Mouse (Mus musculus) yolk sac, embryonic 10.5 days (tissue): ENCODE results near the gene Mapk6.

Experiments
- DNase-seq: peaks from one replicate; pipeline ENCODE4 v3.0.0-alpha.2; 2017; ENCODE audit warnings: low spot score

Gene Mapk6

DNA sequence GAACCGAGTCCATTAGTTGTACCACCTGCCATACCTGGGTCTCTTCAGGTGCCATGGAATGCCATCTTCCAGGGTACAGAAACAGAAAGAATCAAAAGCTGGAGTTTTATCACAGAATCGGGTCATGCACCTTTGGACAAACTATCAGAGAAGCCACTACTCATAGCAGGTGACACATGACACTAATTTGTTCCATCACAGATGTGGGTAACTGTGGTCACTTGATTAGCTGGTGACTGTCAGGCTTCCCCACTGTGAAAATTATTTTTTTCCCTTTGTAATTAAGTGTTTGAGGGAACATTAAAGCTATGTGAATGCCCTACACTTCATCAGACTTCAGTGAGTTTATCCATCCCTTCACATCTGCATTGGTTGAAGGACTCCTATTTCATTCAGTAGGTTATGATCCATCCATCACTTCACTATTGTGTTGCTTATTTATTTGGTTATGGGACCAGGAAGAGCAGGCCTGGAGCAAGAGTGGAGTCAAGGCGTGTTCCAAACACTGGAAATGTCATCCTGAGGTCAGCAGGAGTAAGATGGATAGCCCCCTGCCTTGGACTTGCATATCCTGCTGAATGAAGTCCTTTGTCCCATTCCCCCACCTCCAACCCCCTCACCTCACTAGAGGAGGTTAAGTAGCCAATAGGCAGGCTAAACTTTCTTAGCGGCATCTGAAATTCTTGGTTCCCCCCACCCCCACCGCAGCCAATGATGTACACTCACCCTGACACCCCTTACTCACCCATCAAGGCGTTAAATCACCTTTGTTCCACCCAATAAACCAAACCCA lies 14.7 kb upstream of the Mapk6 start:
- DNase-seq = no peak

DNA sequence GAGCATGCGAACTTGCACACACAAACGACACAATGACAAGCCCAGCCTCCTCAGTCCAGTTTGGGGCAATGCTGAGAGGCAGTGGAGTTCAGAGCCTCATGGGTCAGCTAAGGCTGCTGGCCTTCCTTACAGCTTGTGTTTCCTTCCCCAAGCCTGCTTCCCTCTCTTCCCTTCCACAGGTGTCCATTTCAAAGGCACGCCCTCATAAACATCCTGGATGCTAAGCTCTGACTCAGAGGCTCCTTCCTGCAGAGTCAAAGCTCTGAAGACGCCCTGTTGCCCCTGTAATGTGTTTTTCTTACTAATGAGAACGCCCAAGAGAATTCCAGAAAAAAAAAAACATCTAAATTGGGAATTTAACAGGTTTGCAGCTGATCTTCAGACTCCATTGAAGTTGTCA lies 13.9 kb upstream of the Mapk6 start:
- DNase-seq = no peak

DNA sequence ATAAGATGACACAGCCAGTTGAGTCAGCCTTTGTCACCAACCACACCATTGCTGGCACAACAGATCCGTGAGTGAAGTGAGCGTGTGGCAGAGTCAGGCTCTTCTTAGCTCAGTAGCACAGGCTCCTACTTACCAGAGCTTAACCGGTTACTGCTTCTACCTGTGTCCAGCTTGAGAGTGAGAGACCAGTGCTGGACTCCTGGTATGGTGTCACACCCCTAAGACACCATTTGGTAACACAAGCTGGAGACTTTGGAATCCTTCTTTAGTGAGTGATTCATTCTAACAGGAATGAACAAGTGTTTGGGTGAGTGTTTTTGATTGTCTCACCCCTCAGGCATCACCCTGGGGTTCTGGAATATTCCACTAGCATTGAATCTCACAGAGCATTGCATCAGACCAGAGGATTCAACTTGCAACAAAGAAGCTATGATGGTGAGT lies 12.5 kb upstream of the Mapk6 start:
- DNase-seq = no peak

DNA sequence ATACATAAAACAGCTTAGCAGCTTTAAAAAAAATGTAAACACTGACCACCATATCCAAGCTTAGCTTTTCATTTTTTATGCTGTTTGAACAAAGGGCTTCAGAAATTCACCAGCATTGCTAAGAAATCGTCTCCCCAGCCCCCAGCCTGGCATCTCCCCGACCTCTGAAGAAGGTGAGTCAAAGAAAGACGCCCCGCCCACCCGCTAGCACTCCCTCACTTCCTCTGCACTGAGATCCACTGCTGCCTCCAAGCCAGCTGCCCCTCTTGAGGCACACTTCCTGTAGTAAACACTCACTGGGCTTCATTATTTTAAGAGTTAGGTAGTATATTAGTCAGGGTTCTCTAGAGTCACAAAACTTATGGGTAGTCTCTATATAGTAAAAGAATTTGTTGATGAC lies 4.4 kb upstream of the Mapk6 start:
- no peak for DNase-seq

DNA sequence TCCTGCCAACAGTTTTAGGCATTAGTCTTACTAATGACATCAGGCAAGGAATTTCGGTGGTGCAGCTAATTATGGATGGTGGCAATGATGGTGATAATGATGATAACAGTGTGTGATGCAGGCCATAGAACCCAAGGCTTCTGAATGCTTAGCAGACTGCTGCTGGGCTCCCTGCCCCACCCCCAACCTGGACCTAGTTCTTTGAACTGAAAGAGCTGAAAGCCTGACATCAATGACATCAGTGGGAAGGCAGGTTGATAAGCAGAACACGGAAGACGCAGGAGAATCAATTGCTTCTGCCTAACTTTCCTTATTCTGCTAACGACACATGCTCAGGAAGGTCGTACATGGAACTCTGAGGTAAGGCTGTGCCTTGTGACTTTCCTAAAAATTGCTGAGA lies 3.4 kb upstream of the Mapk6 start:
- DNase-seq = no peak

DNA sequence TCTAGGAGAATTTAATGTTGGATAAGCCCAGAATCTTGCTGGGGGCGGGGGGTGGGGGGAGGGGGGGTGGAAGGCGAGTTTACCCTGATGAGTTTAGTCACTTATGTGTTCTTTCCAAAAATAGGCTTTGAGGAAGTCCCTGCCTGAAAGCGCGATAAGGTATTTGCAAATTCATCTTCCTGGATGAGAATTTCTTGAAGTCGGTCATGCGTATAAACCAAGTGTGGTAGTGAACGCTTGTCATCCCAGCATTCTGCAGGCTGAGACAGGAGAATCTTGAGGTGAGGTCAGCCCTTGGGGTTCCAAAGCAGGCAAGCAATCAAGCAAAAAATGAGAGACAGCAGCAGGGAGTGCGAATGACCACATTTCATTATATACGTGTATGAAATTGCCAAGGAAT lies 1.8 kb upstream of the Mapk6 start:
- no peak for DNase-seq

DNA sequence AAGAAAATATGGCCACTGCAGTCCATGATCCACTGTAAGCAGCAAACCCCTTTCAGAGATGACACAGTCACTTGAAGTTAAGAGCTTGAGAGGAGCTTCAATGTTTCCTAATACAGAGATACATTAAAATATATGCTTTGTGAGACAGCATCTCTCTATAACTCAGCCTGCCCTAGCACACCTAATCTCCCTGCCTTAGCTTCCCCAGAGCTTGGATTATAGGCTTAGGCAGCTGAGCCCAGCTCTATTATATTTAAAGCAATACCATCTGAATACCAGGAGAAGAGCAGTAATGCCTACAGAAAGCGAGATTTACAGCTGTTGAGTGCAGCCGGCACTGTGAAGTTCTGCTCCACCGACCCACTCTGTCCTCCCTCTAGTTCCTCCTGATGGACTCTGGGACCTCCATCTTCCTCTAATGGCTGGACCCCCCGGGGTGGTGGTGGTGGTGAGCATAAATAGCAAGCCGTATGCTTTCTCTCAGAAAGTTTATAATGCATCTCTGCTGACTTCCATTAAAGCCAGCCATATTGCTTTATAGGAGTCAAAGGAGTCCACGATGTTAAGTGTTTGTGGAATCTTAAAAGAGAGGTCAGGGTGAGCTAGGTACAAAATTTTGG lies 1.2 kb upstream of the Mapk6 start:
- DNase-seq = no peak

DNA sequence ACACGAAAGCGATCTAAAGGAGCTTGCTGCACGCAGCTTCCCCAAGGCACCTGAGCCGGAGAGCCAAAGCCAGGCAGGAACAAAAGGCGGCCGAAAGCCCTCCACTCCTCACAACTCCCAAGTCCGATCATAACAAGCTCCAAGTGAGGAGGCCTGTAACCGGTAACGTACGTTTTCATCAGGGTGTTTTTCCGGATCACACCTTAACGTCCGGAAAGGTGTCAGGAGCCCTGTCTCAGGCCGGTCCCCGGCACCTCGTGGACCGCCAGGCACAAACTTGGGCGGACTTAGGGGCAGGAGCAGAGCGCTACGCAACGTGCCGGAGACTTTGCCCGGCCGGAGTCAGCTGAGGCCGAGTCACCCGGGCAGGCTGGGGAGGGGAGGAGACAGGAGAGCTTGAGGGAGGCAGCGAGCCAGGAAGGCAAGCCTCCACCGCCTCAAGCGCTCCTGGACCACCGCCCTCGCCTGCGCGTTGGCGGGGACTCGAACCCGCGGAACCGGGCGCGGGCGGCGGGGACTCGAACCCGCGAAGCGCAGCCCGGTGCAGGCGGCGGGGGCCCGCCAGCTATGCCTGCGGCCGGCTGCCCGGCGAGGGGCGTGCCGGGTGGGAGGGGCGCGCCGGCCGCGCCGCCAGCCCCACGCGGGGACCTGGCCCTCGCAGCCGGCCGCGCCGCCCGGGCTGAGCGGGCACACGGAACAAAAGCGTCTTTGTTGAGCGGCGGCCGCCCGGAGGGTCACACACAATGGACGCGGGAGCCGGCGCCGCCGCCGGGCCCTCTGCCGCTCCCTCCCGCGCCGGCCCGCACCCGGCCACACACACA lies 564 bp downstream of the Mapk6 start:
- peak; percentile 88 for DNase-seq

DNA sequence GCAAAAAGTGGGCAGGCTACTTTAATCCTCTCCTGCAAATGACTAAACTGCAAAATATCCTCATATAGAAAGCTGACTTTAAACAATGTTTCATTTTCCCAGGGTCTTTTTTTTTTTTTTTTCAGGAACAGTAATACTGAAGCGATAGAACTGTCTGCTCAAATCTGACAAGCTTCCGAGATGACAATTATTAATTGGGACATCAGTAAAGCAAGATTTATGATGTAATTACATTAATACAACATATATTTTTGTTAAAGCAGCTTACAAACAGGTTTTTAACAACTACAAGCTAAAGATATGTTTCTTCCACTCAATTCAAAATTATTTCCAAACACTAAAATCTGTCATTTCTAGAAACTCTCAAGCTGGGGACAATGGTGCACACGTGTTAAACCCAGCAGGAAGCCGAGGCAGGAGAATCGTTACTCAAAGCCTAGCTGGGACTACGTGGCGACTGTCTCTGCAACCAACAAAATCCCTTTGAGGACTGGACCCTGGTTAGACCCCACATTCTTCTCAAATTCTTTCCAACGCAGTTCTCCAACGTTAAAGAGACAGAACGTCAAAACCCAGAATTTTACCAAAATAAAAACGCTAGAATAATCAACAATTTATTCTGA lies 1.5 kb downstream of the Mapk6 start:
- no peak for DNase-seq

DNA sequence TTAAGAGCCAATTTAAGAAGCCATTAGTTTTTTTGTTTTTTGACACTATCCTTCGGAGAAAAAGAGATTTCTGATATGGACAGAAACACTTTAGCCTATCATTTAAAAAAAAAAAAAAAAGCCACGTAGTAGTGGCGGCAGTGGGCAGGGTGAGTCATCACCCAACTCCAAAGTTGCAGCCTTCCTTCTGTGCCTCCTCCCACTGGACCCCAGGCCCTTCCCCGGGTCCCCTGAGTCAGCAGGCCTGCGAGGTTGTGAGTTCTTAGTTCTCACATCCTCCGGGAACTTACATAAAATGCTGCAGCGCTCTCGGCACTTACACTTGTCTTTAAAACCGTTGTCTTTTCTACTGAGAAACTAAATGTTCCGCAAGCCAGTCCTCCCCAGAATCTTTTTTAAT lies 2.0 kb downstream of the Mapk6 start:
- peak; percentile 67 for DNase-seq

DNA sequence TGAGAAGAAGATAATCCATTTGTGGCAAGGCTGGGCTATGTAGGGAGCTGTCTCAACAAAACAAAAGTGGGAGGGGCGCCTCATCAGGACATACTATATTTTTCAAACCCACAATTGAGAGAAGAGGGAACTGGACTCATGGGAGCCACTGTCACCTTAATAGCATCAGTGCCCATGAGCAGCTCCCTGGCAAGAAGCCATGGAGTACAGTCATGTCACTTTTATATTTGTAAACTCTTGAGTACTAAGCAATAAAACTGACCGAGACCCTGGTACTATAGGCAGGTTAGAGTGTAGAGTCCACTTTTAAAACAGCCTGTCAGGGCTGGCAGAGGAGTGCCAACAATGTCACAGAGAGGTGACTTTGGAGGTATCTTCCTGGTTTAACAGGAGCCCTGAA lies 3.7 kb downstream of the Mapk6 start:
- no peak for DNase-seq

DNA sequence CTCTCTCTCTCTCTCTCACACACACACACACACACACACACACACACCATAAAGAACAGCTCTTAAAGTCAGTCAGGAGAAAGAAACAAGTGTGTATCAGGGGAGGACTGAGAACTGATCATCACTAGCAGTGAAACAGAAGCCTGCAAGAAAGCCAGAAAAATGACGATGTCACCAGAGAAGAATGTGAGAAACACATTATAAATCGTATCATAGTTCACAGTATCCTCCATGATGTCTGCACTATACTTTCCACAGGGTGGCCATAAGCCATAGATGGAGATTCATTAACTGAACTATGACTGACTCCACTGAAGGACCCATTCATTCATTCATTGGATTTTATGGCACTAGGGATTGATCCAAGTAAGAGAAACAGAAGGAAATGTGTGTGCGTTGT lies 6.3 kb downstream of the Mapk6 start:
- no peak for DNase-seq

DNA sequence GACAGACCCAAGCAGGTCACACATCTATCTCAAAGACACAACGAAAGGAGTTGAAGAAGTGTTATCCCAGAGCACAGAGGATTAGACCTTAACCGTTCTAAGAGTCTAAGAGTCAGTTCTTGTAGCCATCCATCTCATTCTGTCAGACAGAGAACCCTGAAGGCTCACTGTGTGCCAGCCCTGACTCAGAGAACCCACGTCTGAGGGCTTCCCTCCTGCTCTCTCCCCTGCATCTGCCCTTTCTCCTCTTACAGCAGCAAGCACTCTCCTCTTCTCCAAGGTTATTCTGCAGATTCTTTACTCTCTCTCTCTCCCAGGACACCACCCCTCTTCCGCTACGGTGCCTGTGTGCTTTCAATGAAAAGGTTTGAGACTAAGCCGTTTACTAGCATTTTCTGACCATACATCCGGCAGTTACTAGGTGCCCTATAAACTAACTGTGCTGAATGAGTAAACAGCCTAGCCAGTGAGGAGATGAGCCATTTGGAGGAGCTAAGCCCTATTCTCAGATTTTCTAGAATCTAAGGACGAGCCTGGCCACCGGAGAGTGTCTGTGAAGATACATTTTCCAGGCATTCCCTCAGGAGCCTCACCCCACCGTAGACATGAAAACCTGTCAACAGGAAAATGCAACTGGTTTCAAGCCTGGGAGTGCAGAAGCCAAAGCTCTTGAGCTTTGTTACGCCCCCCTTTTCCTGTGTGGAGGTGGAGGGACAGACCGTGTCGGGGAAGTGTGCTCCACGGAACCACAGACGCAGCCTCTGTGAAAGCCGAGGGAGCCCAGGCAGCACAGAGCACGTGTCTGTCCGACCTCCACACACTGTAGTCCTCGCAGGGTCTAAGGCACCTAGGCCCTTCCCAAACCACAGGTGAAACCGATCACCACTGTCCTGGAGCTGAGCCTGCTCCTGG lies 8.0 kb downstream of the Mapk6 start:
- DNase-seq = no peak

DNA sequence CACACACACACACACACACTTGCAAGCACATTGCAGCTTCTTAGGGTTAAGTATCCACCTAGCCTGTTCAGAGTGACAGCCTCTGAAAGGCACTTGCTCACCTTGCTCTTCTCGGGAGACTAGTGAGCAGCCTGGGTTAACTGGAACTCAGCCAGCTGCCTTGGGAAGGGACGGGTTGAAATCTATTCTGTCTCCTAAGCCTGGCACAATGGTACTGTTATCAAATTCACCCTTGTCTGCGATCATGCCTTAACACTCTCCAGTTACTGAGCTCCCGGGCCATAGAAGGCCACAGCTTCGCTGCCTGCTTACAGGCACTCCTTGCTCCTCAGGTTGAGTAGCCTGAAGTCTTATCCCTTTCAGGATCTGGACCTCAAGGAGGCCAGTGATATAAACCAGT lies 9.2 kb downstream of the Mapk6 start:
- DNase-seq = no peak

DNA sequence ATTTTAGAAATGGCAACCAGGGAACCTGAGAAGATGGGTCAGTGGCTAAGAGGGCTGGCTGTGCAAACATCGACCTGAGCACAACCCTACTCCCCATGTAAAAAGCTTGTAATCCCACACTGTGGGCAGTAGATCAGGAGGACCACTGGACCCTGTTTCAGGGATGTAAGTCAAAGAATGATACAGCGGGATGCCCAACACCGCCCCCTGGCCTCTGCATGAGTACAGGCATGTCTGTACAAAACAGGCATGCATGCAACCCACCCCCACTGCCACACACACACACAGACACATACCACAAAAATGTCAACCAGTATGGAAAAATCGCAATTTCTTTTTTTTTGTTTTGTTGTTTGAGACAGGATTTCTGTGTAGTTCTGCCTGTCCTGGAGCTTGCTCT lies 10.7 kb downstream of the Mapk6 start:
- DNase-seq = no peak

DNA sequence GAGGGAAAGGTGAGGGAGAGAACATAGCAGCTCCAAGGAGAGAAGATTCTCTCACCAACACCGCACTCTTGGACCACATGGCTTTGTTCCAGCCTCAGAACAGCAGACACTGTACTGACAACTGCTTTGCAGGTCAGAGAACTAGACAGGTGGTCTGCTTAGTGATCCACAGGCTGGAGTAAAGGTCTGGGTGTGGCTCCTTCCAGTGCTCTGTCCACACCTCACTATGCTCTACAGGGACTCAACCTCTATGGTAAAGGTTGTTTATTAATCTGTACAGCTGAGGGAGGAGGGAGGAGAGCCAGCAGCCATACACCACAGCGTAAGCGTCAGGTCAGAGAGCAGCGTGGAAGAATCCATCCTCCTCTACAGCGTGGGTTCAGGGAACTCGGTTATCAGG lies 13.8 kb downstream of the Mapk6 start:
- peak; percentile 37 for DNase-seq

DNA sequence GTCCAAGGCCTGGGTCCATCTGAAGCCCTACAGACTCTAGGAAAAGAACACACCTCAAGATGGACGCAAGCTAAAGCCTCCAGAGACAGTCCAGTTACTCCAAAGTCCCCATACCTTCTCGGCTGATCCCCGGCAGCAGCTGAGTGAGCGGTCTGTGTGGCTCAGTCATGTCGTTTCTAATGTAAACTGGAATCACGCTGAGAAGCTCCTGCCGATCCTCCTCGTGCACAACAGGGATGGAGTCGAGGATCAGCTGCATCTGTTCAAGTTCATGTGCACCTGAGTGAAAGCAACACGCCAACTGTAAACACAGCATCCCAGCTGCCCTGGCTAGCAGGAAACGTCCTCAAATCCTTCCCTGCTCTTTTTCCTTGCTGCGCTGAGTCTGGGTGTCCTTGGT lies 16.6 kb downstream of the Mapk6 start:
- DNase-seq = no peak

DNA sequence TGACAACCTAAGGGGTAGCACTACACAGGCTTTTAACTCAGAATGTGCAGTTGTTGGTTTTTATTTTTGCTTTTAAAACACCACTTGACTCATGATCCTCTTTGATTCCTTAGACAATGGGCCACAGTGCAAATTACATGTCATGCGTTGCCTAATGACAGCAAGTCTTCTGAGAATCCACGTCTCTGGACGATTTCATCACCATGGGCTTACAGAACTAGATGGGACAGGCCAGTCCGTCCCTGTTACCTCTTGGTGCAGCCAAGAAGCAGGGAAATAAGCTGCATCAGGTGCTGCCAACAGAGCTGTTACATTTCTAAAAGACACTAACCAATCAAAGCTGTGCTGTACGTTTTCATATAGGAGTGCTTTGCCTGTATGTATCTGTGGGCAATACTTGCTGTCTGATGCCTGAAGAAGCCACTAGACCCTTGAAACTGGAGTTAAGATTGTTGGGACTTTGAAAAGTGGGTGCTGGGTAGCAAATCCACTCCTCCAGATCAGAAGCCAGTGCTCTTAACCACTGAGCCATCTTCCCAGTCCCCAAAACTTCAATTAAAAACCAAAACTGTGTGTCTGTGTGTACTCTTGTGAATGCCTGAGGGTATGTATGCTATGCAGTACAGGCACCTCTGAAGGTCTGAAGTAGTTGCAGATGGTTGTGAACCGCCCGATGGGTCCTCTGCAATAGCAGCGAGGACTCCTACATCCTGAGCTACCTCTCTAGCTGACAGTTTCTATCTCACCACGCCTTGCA lies 24.4 kb downstream of the Mapk6 start:
- no peak for DNase-seq

DNA sequence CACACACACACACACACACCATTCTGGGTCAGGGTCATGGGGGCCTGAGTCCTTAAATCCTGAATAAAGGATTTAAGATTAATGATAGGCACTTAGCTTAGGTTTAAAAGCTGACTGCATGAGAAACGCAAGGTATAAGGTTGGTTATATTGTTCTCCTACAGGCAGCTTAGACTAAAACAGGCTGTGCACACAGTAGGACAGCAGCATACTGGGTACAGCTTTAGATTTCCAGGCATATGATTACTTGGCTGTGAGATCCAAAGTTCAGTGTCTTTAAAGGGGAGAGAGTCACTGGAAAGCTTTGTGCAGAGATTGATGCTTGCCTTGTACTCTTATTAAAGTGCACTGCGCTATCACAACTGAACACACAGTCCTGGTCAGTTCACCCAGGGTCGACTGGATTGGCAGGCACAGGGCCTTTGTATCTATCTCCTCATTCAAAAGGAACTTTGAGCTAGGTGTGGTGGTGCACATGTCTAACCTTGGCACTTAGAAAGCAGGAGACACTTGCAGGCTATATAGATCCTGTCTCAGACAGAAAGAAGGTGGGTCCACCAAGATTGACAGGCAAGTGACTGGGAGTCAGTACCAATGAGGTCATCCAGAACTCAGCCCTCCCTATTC lies 25.4 kb downstream of the Mapk6 start:
- no peak for DNase-seq

DNA sequence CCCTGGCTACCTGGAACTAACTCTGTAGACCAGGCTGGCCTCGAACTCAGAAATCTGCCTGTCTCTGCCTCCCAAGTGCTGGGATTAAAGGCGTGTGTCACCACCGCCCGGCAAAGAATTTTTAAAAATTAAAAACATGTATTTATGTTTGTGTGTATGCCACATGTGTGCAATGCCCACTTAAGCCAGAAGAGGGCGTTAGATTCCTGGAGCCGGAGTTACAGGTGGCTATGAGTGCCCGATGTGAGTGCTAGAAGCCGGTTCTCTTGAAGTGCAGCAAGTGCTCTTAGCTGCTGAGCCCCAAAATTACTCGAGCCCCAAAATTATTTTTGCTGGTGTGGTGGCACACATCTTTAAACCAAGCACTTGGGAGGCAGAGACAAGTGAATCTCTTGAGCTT lies 26.0 kb downstream of the Mapk6 start:
- DNase-seq = no peak
